Mouse (Mus musculus): ENCODE measurements around the gene Tiam1.

- TF ChIP-seq CTCF (IDR thresholded peaks at IDR 0.05; ENCODE audit: control insufficient read depth, insufficient read depth, low read length) = peak; percentile 79
- no peak for TF ChIP-seq POLR2A (IDR thresholded peaks at IDR 0.05; ENCODE audit: borderline replicate concordance, control insufficient read depth, low read depth, low read length)
These were observed 369.7 kb downstream of the Tiam1 start for GRCm38 (mm10) chr16:89773657-89774552.
